Mouse (Mus musculus) layer of hippocampus, adult 18-20 months (tissue): ENCODE measurements around the gene Unc5cl. TPM values are rescaled to one million over a fixed set of nuclear protein-coding genes. Genes with fewer than 3 reads are reported as not detected.

Source experiments
- DNase-seq, 2 experiments: peaks; one replicate each; pipeline ENCODE4 v3.0.0; 2022; ENCODE audit warnings: low spot score in 2 of 2
- total RNA-seq, 2 experiments: library from RNA; stranded (reverse); gene quantifications; 2 replicates each; pipeline ENCODE4 v1.2.3; 2021

Unc5cl gene
- total RNA-seq, 2 experiments from 2014 or later: 0.56 to 0.92 TPM

DNA sequence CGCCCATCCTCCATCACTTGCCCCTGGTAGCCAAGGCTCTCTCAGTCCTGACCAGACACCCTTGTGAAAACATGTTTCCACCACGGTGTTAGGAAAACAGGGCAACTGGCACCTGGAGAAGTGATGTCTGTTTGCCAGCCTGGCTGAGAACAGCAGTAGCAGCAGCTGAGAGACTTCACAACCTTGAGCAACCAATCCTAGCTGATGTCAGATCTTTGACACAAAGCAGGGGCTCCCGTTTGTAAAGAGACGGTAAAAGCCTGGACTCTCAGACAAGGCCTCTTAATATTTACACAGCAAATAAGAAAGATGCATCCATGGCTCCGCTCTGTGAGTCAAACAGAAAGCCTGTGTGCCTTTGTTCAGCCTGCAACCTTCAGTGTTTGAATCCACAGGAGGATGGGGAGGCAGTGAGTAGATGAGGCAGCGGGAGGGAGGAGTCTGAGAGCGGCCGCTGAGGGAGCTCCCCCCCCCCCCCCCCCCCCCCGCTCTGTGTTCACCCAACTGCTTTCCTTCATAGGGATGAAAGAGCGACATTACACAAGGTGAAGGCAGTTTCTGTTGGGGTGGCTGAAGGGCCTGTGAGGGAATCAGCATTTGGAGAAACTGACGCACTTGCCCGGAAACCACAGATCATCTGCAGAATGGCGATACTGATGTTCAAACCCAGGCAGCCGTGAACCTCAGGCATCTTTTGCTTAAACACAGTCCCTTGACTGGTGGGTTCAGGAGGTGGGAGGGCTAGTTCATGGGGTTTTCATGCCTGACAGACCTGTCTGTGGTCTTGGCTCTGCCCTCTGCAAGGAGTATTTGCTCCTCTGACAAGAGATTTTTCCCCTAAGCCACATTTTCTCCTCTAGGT, 79.4 kb downstream of the Unc5cl start:
- no peak for DNase-seq

DNA sequence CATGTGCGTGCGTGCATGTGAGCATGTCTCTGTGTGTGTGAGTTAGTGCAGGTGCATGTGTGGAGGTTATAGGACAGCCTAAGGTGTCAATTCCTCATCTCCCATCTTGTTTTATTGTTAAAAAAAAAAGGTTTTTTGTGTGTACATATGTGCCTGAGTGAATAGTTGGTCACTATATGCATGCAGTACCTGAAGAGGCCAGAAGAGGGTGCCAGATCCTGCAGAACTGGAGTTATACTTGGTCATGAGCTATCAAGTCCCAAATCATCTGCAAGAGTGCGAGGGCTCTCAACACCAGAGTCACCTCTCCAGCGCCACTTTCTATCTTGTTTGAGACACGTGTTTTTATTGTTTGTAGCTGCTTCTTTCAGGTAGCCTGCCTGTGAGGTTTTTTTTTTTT, 83.6 kb downstream of the Unc5cl start:
- DNase-seq: peak in 1 of 2 experiments; percentile 52

DNA sequence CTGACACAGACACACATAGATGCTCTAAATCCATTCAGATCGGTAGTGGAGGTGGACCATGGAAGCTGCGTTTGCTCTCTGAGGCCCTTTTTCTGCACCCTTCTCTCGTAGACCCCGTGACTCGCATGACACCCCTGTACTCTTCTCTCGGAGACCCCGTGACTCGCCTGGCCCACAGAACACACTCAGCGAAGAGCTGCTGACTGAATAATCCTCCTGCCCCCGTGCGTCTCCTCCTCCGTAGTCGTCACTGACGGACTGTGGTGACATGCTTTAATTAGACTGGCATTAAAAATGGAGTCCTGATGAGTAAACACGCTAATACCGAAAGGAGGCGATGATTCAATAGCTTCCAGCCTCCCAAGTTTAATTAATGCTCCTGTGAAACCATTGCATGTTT, 84.6 kb downstream of the Unc5cl start:
- peak; percentile 26 to 51 for DNase-seq

DNA sequence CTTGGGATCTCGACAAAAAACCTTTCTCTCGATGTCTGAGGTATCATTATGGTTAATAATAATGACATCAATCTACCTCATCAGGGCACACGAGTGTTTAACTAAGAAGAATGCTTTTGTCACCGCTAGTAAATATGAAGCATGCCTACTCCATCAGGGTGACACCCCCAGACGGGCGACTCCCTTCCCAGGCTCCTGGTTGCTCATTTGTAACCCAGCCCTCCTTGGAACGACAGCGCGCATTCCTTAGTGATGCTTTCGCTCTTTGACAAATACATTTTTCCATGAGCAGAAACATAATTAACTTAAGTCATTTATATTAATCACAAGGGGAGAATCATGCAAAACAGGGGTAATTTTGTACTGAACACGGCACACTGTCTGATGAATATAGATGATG, 88.0 kb downstream of the Unc5cl start:
- no peak for DNase-seq

DNA sequence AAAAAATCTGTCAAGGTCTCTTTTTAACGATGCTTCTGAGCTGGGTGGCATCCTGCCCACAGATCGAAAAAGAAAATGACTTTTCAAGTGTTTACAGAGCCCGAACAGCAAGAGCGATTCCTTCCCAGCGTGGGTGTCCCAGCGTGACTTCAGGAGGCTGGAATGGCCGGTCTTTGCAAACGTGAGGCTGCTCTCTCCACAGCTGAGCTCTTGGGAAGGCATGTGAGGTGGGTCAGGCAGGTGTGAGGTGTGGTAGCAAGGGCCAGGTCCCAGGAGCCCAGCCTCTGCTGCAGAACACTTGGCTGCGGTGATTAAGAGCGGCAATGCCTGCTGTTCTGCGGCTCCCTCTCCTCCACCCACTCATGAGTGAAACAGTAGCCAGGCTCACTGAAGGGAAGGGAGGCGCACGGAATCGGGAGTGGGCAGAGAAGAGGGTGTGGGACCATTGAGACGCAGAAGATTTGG, 88.6 kb downstream of the Unc5cl start:
- peak in 1 of 2 experiments; percentile 76 for DNase-seq

DNA sequence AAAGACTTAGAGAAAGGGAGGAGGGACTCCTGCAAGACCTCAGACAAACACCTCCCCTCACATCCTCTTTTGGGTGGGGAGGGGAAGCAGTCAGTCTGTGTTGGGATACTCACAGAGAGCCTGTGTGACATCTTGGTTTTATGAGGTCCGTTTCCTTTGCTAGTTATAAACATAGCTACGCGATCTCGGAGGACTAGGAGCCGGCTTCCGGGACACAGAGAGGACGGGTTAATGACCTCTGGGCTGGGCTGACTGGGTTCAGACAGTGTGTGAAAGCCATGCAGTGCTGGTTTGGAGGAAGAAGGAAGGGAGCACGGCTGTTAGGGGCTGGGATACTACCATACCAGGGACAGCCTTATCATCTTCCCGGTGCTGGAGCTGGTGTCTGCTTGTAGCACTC, 90.0 kb downstream of the Unc5cl start:
- DNase-seq: no peak

DNA sequence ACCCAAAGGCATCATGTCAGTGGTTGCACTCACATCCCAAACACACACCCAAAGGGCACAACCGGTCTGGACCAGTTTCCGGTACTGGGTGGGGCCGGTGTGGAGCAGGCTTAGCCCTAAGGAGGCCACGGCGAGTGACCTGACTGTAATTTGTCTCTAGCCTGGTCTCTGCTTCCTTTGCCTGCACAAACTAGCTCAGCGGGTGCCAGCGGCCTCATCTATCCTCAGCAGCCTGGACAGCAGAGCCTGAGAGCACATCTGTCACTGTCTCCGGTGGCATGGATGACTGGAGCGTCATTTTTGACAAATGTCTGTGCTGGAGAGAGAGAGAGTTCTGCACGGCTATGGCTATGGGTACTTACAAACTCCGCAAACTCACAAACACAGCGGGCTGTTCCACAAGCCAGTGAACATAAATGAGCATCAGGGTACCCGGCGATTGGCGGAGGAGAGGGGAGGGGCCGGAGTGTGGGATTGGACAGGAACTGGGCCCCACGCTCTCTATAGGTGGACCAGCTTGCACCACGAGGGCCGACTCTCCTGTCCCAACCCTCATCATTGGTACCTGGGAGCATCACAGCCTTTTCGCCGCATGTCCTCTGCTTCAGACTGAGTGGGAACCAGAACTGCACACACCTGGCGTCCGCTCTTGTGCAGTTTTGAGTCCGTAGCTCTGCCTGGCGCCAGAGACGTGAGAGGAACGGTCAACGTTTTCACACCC, 90.7 kb downstream of the Unc5cl start:
- DNase-seq: peak; percentile 56 to 73

DNA sequence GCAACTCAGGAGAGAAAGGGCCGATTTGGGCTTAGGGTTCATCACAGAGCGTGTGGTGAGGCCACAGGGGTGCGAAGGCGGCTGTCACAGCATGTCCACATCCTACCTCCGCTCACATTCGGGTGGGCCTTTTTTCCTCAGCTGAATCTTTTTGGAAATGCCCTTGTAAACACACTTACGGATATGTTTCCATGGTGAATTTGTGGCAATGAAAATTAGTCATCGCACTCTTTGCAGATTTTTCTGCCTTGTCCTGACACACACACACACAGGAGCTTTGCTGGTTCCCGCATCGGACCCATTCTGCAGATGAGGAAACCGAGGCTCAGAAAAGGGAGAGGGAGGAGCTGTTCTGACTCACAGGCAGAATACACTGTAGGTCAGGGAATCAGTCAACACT, 91.3 kb downstream of the Unc5cl start:
- DNase-seq: peak in 1 of 2 experiments; percentile 39

DNA sequence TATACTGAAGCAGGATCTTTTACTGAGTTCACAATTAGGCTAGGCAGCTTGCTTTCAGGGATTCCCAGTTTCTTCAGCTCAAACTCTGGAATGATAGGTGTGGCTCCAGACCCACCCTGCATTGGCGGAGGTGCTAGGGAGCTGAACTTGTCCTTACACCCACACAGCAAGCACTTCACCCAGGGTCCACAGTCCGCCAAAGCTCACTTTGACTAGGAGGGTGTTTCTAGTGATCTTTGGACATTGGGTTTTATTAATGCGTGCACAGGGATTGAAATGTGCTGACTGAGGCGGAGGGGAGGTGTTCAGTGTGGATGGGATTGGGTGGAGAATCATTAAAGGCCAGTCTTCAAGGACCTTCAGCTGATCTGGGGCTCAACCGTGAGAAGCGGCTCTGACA, 93.0 kb downstream of the Unc5cl start:
- no peak for DNase-seq

DNA sequence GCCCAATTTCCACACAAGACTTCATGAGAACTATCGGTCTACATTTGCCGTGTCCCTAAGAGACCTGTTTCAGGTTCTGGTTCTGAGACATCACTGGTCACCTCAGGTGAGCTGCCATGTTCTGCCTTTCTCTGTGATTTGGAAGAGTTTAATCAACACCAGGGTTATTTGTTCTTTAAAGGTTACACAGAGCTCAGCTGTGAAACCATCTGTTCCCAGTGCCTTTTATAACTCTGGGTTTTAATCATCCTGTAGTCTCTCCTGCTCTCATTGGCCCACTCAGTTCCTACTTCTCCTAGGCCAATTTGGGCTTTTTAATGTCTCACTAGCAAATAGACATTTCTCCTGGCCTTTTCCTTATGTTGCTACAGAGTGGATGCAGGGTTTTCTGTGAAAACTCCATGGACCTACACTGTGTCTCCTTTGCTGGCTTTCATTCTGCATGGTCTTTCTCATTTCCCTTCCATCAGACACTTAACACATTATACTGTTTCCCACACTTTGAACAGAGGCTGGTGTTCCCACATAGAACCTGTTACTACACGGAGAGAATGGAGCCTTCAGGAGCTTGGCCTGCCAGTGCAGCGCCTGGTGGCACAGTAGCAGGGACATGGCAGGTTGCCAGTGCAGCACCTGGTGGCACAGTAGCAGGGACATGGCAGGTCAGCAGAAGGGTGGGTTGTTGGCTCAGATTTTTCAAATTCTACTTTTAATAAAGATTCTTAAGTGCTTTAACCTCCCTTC, 97.3 kb downstream of the Unc5cl start:
- DNase-seq: peak; percentile 56 to 81

DNA sequence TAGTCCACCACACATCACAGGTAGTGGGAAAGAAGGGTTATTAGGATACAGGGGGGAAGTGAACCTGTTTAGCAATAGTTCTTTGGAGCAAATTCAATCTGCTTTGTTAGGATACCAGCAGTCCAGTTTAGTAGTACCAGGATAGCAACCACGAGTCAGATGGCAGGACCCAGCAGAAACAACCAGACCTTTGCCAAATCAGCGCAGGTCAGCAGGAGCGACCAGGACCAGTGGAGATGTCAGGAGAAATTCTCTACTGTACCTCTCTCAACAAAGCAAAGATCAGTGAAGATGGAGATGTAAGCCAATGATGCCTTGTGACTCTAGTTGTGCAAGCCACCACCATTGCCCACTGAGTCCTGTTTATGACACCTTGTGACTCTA, 97.8 kb downstream of the Unc5cl start:
- DNase-seq: no peak

DNA sequence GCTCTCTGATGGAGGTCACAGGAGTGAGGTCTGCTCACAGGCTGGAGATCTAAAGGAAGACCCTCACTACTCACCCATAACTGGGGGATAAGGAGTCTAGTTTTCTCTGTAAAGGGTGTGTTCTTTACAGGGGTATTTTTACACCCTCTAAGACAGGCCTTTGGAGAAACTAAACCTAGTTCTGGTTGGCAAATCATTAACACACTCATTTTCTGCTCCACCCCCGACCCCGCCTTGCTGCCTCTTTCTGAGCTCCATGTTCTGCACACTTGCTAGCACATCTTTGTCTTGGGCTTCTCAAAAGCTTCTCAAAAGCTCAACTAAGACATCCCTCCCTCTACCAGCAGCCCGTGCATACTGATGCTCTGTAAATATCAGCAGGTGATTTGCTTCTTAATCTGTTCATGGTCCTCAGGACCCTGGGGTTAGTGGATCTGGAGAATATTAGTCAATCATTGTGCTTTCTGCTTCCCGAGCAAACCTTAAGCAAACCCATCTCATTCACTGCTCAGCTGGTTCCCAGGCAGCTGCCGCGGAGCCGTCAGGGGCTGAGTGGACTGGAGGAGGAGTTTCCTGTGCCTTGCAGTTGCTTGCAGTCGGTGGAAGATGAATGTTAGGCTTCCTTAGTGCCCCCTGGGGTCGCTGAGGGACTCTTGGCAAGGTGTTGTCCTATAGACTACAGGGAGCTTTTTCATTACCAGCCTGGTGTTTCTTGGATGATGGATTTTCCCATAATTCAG, 101.7 kb downstream of the Unc5cl start:
- no peak for DNase-seq

DNA sequence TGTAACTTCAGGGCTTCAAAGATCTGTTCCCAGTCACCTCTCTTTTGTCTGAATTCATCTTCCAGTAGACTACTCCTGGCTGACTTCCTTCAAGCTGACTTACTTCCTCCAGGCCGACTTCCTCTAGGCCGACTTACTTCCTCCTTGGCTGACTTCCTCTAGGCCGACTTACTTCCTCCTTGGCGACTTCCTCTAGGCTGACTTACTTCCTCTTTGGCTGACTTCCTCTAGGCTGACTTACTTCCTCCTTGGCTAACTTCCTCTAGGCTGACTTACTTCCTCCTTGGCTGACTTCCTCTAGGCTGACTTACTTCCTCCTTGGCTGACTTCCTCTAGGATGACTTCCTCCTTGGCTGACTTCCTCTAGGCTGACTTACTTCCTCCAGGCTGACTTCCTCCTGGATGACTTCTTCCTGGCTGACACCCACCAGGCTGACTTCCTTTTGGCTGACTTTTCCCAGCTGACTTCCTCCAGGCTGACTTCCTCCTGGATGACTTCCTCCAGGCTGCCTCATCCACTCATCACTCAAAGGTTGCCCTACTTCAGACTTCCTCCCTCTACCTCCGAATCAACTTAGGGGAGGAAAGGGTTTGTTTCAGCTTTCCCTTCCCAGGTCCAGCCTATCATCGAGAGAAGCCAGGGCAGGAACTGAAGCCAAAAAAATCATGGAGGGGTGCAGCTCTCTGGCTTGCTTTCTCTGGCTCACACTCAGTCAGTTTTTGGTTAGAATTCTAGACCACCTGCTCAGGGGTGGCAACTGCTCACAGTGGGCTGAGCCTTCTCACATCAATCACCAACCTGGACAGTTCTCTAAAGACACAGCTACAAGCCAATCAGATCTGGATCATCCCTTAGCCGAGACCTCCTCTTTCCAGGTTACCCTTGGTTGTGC, 103.4 kb downstream of the Unc5cl start:
- DNase-seq: no peak

DNA sequence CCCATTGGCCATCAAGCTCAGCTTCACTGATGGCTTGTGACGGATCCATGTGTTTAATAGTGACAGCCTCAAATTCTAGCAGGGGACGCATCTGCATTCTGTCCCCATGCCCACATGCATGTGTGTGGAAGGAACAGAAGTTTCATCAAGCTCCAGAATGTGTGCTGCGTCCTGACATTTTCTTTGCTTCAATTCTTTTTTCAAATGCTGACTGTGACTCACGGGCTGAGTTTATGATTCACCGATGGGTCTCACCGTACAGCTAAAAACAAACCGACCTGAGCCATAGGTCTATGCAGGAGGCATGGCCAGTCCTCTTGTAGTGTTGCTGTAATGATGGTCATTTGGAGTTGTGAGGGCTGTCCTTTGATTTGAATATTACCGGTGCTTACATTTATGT, 110.2 kb downstream of the Unc5cl start:
- DNase-seq: peak; percentile 45 to 59

DNA sequence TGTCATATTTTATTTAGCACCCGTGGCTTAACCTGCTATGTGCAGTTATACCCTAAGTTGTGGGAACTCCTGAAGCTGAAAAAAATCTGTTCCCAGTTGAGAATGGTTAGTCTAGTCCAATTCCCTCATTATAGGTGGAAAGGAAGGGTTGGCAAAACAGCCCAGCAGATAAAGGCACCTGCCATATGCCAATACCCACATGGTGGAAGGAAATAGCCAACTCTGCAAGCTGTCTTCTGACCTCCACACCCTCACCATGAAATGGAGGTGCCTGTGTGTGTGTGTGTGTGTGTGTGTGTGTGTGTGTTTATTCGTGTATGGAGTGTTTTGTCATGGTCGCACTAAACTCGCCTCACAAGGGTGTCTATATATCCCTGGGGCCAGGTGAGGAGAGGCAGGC, 115.0 kb downstream of the Unc5cl start:
- DNase-seq: no peak

DNA sequence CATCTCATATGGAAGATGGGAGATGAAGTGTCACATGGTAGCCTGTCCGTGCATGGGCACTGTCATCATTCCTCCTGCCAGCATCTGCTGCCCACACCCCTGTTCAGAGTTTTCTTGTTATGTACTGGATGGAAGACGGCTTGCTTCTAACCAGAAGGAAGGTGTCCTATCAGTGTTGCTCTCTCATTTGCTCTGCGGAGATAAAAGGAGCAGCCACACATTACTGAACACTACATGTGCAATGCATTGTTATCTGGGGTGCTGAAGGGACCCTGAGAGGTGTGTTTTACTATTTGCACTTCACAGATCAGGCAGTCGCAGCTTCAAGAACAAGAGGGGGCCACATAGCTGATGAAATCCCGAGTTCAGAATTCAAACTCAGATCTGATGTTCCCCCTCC, 126.5 kb downstream of the Unc5cl start:
- DNase-seq: no peak

DNA sequence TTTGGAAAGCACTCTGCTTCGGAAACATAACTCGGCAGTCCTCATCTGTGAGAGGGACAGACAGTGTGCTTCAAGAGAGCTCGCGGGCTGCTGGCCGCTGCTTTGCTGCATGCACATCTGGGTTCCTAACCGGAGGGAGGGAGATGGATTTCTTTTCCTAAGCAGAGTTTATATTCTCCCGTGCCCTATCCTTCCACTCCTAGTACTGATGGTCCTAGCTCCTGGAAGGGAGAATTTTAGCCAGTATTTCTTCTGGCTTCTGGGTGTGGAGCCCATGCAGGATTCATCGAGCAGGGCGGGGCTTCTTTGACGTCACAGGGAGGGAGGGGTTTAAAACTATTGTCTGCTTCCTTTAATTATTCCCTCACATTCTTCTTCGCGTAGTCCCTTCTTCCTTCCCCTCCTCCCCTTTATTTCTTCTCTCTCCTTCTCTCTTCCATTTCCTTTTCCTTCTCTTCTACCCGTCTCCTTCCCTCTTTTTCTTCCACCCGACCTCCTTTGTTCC, 127.8 kb downstream of the Unc5cl start:
- no peak for DNase-seq

DNA sequence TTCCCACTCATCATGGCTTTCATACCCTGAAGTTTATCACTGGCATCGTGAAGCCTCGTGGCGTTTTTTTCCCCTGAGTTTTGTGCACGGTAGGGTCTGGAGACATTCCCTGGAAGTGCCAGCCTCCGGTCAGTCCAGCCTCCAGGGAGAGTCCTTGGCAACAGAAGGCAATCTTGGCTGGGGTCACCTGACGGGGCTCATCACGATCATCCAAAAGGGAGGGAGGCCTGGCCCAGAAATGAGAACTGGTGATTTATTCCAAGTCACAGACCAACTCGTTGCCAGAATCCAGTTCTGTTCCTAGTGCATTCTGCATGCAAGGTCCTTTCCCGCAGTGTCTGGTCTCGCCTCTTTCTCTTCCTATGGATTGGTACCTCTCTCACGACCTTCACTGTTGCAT, 128.7 kb downstream of the Unc5cl start:
- DNase-seq: no peak

DNA sequence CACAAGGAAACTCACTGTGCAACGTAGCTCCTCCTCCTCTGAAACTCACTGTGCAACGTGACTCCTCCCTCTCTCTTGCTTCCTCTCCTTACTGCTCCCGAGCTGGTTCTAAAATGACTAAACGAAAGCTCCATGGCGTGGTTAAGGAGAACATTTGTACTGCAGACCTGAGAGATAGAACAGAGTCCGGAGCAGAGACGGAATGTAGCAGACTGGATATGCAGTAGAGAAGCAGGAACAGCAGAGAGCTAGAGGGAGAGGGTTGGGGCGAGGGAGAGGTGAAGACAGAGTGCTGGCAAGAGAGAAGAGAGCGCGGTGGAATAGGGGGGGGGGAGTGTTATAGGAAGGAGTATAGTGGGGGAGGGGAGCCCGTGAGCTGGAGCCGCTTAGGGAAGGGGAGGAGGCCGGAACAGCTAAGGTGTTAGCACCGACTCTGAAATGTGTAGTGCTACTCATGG, 131.2 kb downstream of the Unc5cl start:
- peak in 1 of 2 experiments; percentile 16 for DNase-seq

DNA sequence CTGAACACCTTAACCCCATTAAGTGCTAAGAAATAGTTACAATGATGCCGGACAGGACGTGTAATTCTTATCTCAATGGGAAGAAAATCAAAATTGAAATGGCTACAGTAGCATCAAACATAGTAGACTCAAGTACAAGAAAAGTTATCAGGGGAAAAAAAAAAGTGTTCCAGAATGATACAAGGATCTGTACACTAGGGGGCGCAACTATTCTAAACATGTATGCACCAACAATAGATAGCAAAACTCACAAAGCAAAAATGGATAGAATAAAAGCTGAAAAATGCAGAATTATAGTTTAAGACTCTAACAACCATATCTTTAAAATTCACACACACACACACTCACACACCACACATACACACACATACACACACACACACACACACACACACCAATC, 134.0 kb downstream of the Unc5cl start:
- no peak for DNase-seq
